Mouse (Mus musculus) thymus, postnatal 4 days (tissue): ENCODE data around the gene Ccdc148.
A peak's percentile ranks its signal among the peaks of the same experiment; 100 is the strongest.

Source experiments
- DNase-seq: peaks from one replicate; pipeline ENCODE4 v3.0.0; 2021

Ccdc148 gene

GRCm38 (mm10) chr2:59160605-59160963 lies at the start of gene Ccdc148, which contains the start of gene Pkp4:
Gene Ccdc148, minus strand, starts transcription at chr2:59160683.
Gene Pkp4, plus strand, starts transcription at chr2:59160850.
- DNase-seq: peak; percentile 92

GRCm38 (mm10) chr2:59208276-59208675 lies 47.8 kb upstream of the Ccdc148 start:
- no peak for DNase-seq

- no peak for DNase-seq
These were observed 47.2 kb upstream of the Ccdc148 start for GRCm38 (mm10) chr2:59207725-59208124.

GRCm38 (mm10) chr2:59207240-59207639 lies 46.8 kb upstream of the Ccdc148 start:
- no peak for DNase-seq

GRCm38 (mm10) chr2:59206190-59206589 lies 45.7 kb upstream of the Ccdc148 start:
- no peak for DNase-seq

- no peak for DNase-seq
These were observed 44.6 kb upstream of the Ccdc148 start for GRCm38 (mm10) chr2:59205092-59205491.

GRCm38 (mm10) chr2:59203627-59204425 lies 43.3 kb upstream of the Ccdc148 start:
- peak; percentile 16 for DNase-seq

GRCm38 (mm10) chr2:59202930-59203329 lies 42.4 kb upstream of the Ccdc148 start:
- no peak for DNase-seq

GRCm38 (mm10) chr2:59200511-59200910 lies 40.0 kb upstream of the Ccdc148 start:
- no peak for DNase-seq

GRCm38 (mm10) chr2:59199476-59199976 lies 39.0 kb upstream of the Ccdc148 start:
- no peak for DNase-seq

- no peak for DNase-seq
These were observed 36.7 kb upstream of the Ccdc148 start for GRCm38 (mm10) chr2:59197156-59197555.

GRCm38 (mm10) chr2:59193117-59193516 lies 32.6 kb upstream of the Ccdc148 start:
- DNase-seq: no peak

GRCm38 (mm10) chr2:59191466-59191865 lies 31.0 kb upstream of the Ccdc148 start:
- DNase-seq: no peak

- no peak for DNase-seq
These were observed 29.7 kb upstream of the Ccdc148 start for GRCm38 (mm10) chr2:59190186-59190585.

- DNase-seq: no peak
These were observed 29.2 kb upstream of the Ccdc148 start for GRCm38 (mm10) chr2:59189661-59190185.

- no peak for DNase-seq
These were observed 27.8 kb upstream of the Ccdc148 start for GRCm38 (mm10) chr2:59188306-59188705.

GRCm38 (mm10) chr2:59186966-59187365 lies 26.5 kb upstream of the Ccdc148 start:
- DNase-seq: no peak

- DNase-seq: no peak
These were observed 25.6 kb upstream of the Ccdc148 start for GRCm38 (mm10) chr2:59186122-59186521.

GRCm38 (mm10) chr2:59184107-59185064 lies 23.9 kb upstream of the Ccdc148 start:
- DNase-seq: no peak

GRCm38 (mm10) chr2:59183541-59183940 lies 23.1 kb upstream of the Ccdc148 start:
- no peak for DNase-seq

GRCm38 (mm10) chr2:59181321-59182113 lies 21.0 kb upstream of the Ccdc148 start:
- no peak for DNase-seq

- no peak for DNase-seq
These were observed 19.0 kb upstream of the Ccdc148 start for GRCm38 (mm10) chr2:59179487-59179886.
